Mouse (Mus musculus): ENCODE data around the gene Slc26a11. TPM values are rescaled to one million over a fixed set of nuclear protein-coding genes. Genes with fewer than 3 reads are reported as not detected.

Slc26a11 gene
- polyA plus RNA-seq, 1 experiment from 2014 or later: 2.3 TPM

MicroRNA genes within 50 kb of the gene (microRNA counts, 519-probe panel; counts per million panel counts)
- microRNA mmu-miR-1932: 60.7 counts per million

Small RNA genes lying within 50 kb of the gene (microRNA-seq; reads per million reads assigned to microRNA genes)
- gene Mir1932: not detected

Other genes starting within 250 kb of the Slc26a11 start
- 1.3 and 1.8 TPM in 2 replicates for gene Tbc1d16, start 127.1 kb upstream of the Slc26a11 start, polyA plus RNA-seq (2015; fragmentation: Nextera tagmentation; extraction: Ambion mirVana)
- 0.61 and 0.68 TPM in 2 replicates for gene Ccdc40, start 127.0 kb upstream of the Slc26a11 start, polyA plus RNA-seq (2015; fragmentation: Nextera tagmentation; extraction: Ambion mirVana)
- 25.8 and 30.8 TPM in 2 replicates for gene Gaa, start 87.7 kb upstream of the Slc26a11 start, polyA plus RNA-seq (2015; fragmentation: Nextera tagmentation; extraction: Ambion mirVana)
- gene Eif4a3, start 55.5 kb upstream of the Slc26a11 start, polyA plus RNA-seq (2015; fragmentation: Nextera tagmentation; extraction: Ambion mirVana): 139 and 146 TPM in 2 replicates
- 0.21 and 0.24 TPM in 2 replicates for gene Card14, start 47.8 kb upstream of the Slc26a11 start, polyA plus RNA-seq (2015; fragmentation: Nextera tagmentation; extraction: Ambion mirVana)
- gene Sgsh, start within 50 bp of the Slc26a11 start, polyA plus RNA-seq (2015; fragmentation: Nextera tagmentation; extraction: Ambion mirVana): 1.8 and 2.0 TPM in 2 replicates
- gene Rnf213, start 37.5 kb downstream of the Slc26a11 start, polyA plus RNA-seq (2015; fragmentation: Nextera tagmentation; extraction: Ambion mirVana): 2.5 and 3.3 TPM in 2 replicates
- gene Endov, start 135.8 kb downstream of the Slc26a11 start, polyA plus RNA-seq (2015; fragmentation: Nextera tagmentation; extraction: Ambion mirVana): 4.5 and 4.6 TPM in 2 replicates
- 0.02 TPM in 2 replicates for gene Nptx1, start 192.2 kb downstream of the Slc26a11 start, polyA plus RNA-seq (2015; fragmentation: Nextera tagmentation; extraction: Ambion mirVana)
- 3.6 and 3.9 TPM in 2 replicates for gene Rptor, start 247.3 kb downstream of the Slc26a11 start, polyA plus RNA-seq (2015; fragmentation: Nextera tagmentation; extraction: Ambion mirVana)